ENCODE assay signal across 27 mouse cellular contexts in the genomic region with DNA sequence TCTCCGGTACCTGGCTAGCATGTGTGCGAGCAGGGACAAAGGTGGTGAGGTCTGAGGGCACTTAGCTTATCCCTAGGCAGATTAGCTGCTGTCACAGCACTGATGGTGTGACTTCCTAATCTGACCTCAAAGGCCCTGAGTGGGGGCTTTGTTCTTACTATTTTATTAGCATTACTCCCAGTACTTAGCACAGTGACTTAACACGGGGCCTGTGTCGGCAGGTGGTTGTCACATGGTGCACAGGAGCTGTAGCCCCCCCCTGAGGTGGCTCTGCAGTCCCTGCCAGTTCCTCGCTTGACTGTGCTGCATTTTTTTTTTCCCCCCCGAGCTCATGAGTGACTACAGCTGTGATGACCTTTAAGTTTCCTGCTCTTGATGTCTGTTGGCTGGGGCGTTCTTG. TPM values are rescaled to one million over a fixed set of nuclear protein-coding genes. Genes with fewer than 3 reads are reported as not detected.
DNase-seq lines count a peak whose midpoint lies in the region; ATAC-seq and TF ChIP-seq lines count a peak whose summit lies in the region.
"Had no signal": no experiment of that assay in that cellular context is flagged by ENCODE, and none has a peak within 500 bp of the region (broad histone marks: within the 10 kb centered on the region; RNA-seq: fewer than 3 reads in every experiment).

No protein-coding gene starts in this region.

- no peak overlapping the region for H3K9ac ChIP-seq in heart, embryonic 12.5 days
- H3K9ac ChIP-seq: embryonic facial prominence, embryonic 15.5 days; heart, embryonic 13.5 days; limb, embryonic 13.5 days; liver, embryonic 12.5 days; neural tube, embryonic 12.5 days had no signal

- whole genome bisulfite sequencing in heart, embryonic 12.5 days, result 31% methylated on average over 7 of the region's 7 CpGs

- no peak for ATAC-seq in heart, embryonic 12.5 days (ENCODE audit: insufficient number of reproducible peaks, low FRiP score)
- ATAC-seq: forebrain, embryonic 14.5 days; hindbrain, embryonic 16.5 days; intestine, postnatal 0 days; liver, embryonic 12.5 days had no signal

- peaks cover 21% of the 10 kb centered on the region for H3K4me1 ChIP-seq in heart, embryonic 12.5 days (replicated peaks)
- H3K4me1 ChIP-seq: neural tube, embryonic 12.5 days had no signal

- no peak for TF ChIP-seq POLR2A in brain, embryonic 14.5 days (IDR thresholded peaks at IDR 0.05; ENCODE audit: borderline replicate concordance, extremely low read depth, insufficient read depth, insufficient read length, poor library complexity, severe bottlenecking)

- no peak overlapping the region for H3K4me2 ChIP-seq in heart, embryonic 12.5 days
- H3K4me2 ChIP-seq: embryonic facial prominence, embryonic 15.5 days; heart, embryonic 13.5 days; limb, embryonic 13.5 days; liver, embryonic 12.5 days; neural tube, embryonic 12.5 days had no signal

- H3K27me3 ChIP-seq in heart, embryonic 12.5 days (replicated peaks), result no peaks in the 10 kb centered on the region
- H3K27me3 ChIP-seq: embryonic facial prominence, embryonic 15.5 days; heart, embryonic 13.5 days; limb, embryonic 13.5 days; liver, embryonic 12.5 days; megakaryocyte, embryonic 14.5 days; neural tube, embryonic 12.5 days had no signal

- H3K27ac ChIP-seq in heart, embryonic 12.5 days (ENCODE audit: poor library complexity, severe bottlenecking), result no peak overlapping the region
- H3K27ac ChIP-seq: embryonic facial prominence, embryonic 15.5 days; gastrocnemius, adult 2 months; heart, embryonic 13.5 days; limb, embryonic 13.5 days; liver, embryonic 12.5 days; neural tube, embryonic 12.5 days had no signal

- peaks cover 18% of the 10 kb centered on the region for H3K36me3 ChIP-seq in heart, embryonic 12.5 days

- H3K9me3 ChIP-seq in heart, embryonic 12.5 days (replicated peaks), result no peaks in the 10 kb centered on the region
- H3K9me3 ChIP-seq: embryonic facial prominence, embryonic 15.5 days; heart, embryonic 13.5 days; limb, embryonic 13.5 days; liver, embryonic 12.5 days; megakaryocyte, embryonic 14.5 days; neural tube, embryonic 12.5 days had no signal

- no peak for TF ChIP-seq CTCF in brain, embryonic 14.5 days (IDR thresholded peaks at IDR 0.05; ENCODE audit: borderline replicate concordance, extremely low read depth, insufficient read depth, insufficient read length)

- peak; percentile 18 for DNase-seq in heart, postnatal 4 days
- DNase-seq in thymus, postnatal 0 days (ENCODE audit: low spot score), result peak; percentile 31
- DNase-seq in thymus, postnatal 36 days, result no peak
- peak; percentile 9 for DNase-seq in brain, embryonic 14.5 days (ENCODE audit: low read depth)
- peak; percentile 64 for DNase-seq in retina, postnatal 1 day
- no peak for DNase-seq in cerebellum, adult 18-20 months
- no peak for DNase-seq in gastrocnemius, adult 8-10 months (ENCODE audit: low spot score in 2 of 2)
- DNase-seq: adrenal gland, postnatal 14 days; B cell, adult 2 months; cerebellum, adult 9-11 months; gastrocnemius, adult 2 months; lung, adult 18-20 months; lung, postnatal 14 days; midbrain, embryonic 14.5 days; right cerebral cortex, adult 18-20 months; right cerebral cortex, postnatal 4 days; thymus, adult 2 months had no signal

- H3K4me3 ChIP-seq in heart, embryonic 12.5 days, result no peak overlapping the region
- H3K4me3 ChIP-seq: embryonic facial prominence, embryonic 15.5 days; gastrocnemius, adult 2 months; heart, embryonic 13.5 days; limb, embryonic 13.5 days; liver, embryonic 12.5 days; megakaryocyte, embryonic 14.5 days; neural tube, embryonic 12.5 days had no signal

RNA-seq across cellular contexts. Expression of a gene that starts 2.9 kb away (rescaled TPM):
- total RNA-seq in heart, postnatal 4 days (2021), result 10 to 100 TPM; 18.2 to 18.5 TPM
- polyA plus RNA-seq in heart, embryonic 12.5 days (2016; fragmentation: Nextera tagmentation; extraction: Ambion mirVana), result 21.2 and 23.8 TPM in 2 replicates
- 17.1 and 20.5 TPM in 2 replicates for polyA plus RNA-seq in thymus, postnatal 0 days (2015; fragmentation: Nextera tagmentation; extraction: Ambion mirVana)
- polyA plus RNA-seq in brain, embryonic 14.5 days (2012; rRNA removed), result 19.4 and 22.9 TPM in 2 replicates
- total RNA-seq in gastrocnemius, adult 8-10 months (2022), result 10 to 100 TPM; 16.1 to 17.6 (median 17.4) TPM

Comparison
In these comparisons a context has a peak if more than half of its experiments do, and no peak if none do; other contexts are left out.
1. DNase-seq: peak in heart, postnatal 4 days (single experiment), thymus, postnatal 0 days (single experiment), brain, embryonic 14.5 days (single experiment) and retina, postnatal 1 day (single experiment); none in thymus, postnatal 36 days (0 of 2), cerebellum, adult 18-20 months (0 of 2) and gastrocnemius, adult 8-10 months (0 of 2).